Comparison of ENCODE assay signal across 8 mouse cellular contexts in genomic region chr12:57545371-57546241, GRCm38 (mm10). TPM values are rescaled to one million over a fixed set of nuclear protein-coding genes. Genes with fewer than 3 reads are reported as not detected.
DNase-seq lines count a peak whose midpoint lies in the region; ATAC-seq lines count a peak whose summit lies in the region.

No protein-coding gene starts in this region.

- H3K27ac ChIP-seq in limb, embryonic 12.5 days = no peak overlapping the region
- peak overlapping the region; percentile 74 for H3K27ac ChIP-seq in midbrain, embryonic 13.5 days

- H3K27me3 ChIP-seq in limb, embryonic 12.5 days = peaks cover 95% of the 10 kb centered on the region
- H3K27me3 ChIP-seq in midbrain, embryonic 13.5 days = peaks cover 100% of the 10 kb centered on the region

- WGBS in limb, embryonic 12.5 days = under 1% methylated on average over 79 of the region's 106 CpGs
- under 1% methylated on average over 74 of the region's 106 CpGs for WGBS in midbrain, embryonic 13.5 days

- no peaks in the 10 kb centered on the region for H3K9me3 ChIP-seq in limb, embryonic 12.5 days
- no peaks in the 10 kb centered on the region for H3K9me3 ChIP-seq in midbrain, embryonic 13.5 days

- peaks cover 27% of the 10 kb centered on the region for H3K4me1 ChIP-seq in limb, embryonic 12.5 days (replicated peaks)
- peaks cover 33% of the 10 kb centered on the region for H3K4me1 ChIP-seq in midbrain, embryonic 13.5 days (replicated peaks)

- H3K4me3 ChIP-seq in limb, embryonic 12.5 days (replicated peaks) = peak overlapping the region; percentile 47
- peak overlapping the region; percentile 44 for H3K4me3 ChIP-seq in midbrain, embryonic 13.5 days (replicated peaks)

- DNase-seq in adrenal gland, postnatal 10 days = peak; percentile 34
- no peak for DNase-seq in adrenal gland, postnatal 4 days (ENCODE audit: low spot score in 2 of 2)
- DNase-seq in MN1 (ENCODE audit: low spot score) = peak; percentile 62
- no peak for DNase-seq in frontal cortex, postnatal 25 days (ENCODE audit: low spot score in 2 of 2)
- no peak for DNase-seq in cerebellum, adult 11-12 months

- no peak overlapping the region for H3K9ac ChIP-seq in limb, embryonic 12.5 days (replicated peaks)
- peak overlapping the region; percentile 63 for H3K9ac ChIP-seq in midbrain, embryonic 13.5 days (replicated peaks)

- H3K4me2 ChIP-seq in limb, embryonic 12.5 days = peak overlapping the region; percentile 85
- H3K4me2 ChIP-seq in midbrain, embryonic 13.5 days (replicated peaks) = peak overlapping the region; percentile 68

- ATAC-seq in granulocyte monocyte progenitor cell, adult 5-6 weeks (replicated peaks; ENCODE audit: poor library complexity, severe bottlenecking) = peak; percentile 16; the same call in 1 of the 2 replicates
- peak; percentile 56; the same call in 1 of the 2 replicates for ATAC-seq in limb, embryonic 12.5 days (ENCODE audit: insufficient number of reproducible peaks, insufficient read depth, low FRiP score, low TSS enrichment, low read depth)
- peak; percentile 71 for ATAC-seq in midbrain, embryonic 13.5 days

- H3K36me3 ChIP-seq in limb, embryonic 12.5 days = no peaks in the 10 kb centered on the region
- no peaks in the 10 kb centered on the region for H3K36me3 ChIP-seq in midbrain, embryonic 13.5 days

RNA-seq across cellular contexts. Expression of gene Foxa1, which starts 1.1 kb away (rescaled TPM):
- total RNA-seq in adrenal gland, postnatal 10 days (2021) = under 1 TPM; 0.45 to 0.96 TPM
- under 1 TPM in 1 of 2 experiments, not detected in 1; 0.45 TPM for total RNA-seq in adrenal gland, postnatal 4 days (2021)
- not detected in 2 replicates for total RNA-seq in granulocyte monocyte progenitor cell, adult 5-6 weeks (2014; fragmentation: Nextera tagmentation)
- not detected in 2 replicates for total RNA-seq in granulocyte monocyte progenitor cell, adult 5-6 weeks (2017)
- not detected in 2 replicates for polyA plus RNA-seq in limb, embryonic 12.5 days (2016; fragmentation: Nextera tagmentation; extraction: Ambion mirVana)
- 3.0 and 3.8 TPM in 2 replicates for polyA plus RNA-seq in midbrain, embryonic 13.5 days (2015; fragmentation: Nextera tagmentation; extraction: Ambion mirVana)

RNA-seq across cellular contexts. Expression of gene Ttc6, which starts 18.3 kb away (rescaled TPM):
- total RNA-seq in adrenal gland, postnatal 10 days (2021) = under 1 TPM in 1 of 2 experiments, not detected in 1; 0.06 TPM
- not detected for total RNA-seq in adrenal gland, postnatal 4 days (2021)
- not detected in 2 replicates for total RNA-seq in granulocyte monocyte progenitor cell, adult 5-6 weeks (2014; fragmentation: Nextera tagmentation)
- not detected in 2 replicates for total RNA-seq in granulocyte monocyte progenitor cell, adult 5-6 weeks (2017)
- polyA plus RNA-seq in limb, embryonic 12.5 days (2016; fragmentation: Nextera tagmentation; extraction: Ambion mirVana) = 0.09 and 0.13 TPM in 2 replicates
- polyA plus RNA-seq in midbrain, embryonic 13.5 days (2015; fragmentation: Nextera tagmentation; extraction: Ambion mirVana) = 1.8 and 2.6 TPM in 2 replicates

Comparison
In these comparisons a context has a peak if more than half of its experiments do, and no peak if none do; other contexts are left out.
1. DNase-seq: peak in adrenal gland, postnatal 10 days (single experiment) and MN1 (single experiment); none in adrenal gland, postnatal 4 days (0 of 2), frontal cortex, postnatal 25 days (0 of 2) and cerebellum, adult 11-12 months (single experiment).
2. ATAC-seq: peak in every context shown above with its lines; median percentile 71 in midbrain, embryonic 13.5 days; 56 in limb, embryonic 12.5 days; 16 in granulocyte monocyte progenitor cell, adult 5-6 weeks.